Mouse (Mus musculus) kidney, embryonic 15.5 days (tissue): ENCODE data around the gene Hsd17b6. TPM values are rescaled to one million over a fixed set of nuclear protein-coding genes. Genes with fewer than 3 reads are reported as not detected.
A peak's percentile ranks its signal among the peaks of the same experiment; 100 is the strongest.

Experiments used
- ATAC-seq: fragments of 200-750 bp; cut with Nextera tagmentation; replicated peaks from 2 replicates; pipeline ENCODE4 v1.8.0; 2017; ENCODE audit warnings: moderate TSS enrichment; ENCODE audit not compliant: low FRiP score
- H3K27ac ChIP-seq: fragments of 300-500 bp; sonication (generic); 2 replicates; pipeline ENCODE4 v1.5.1; 2015; ENCODE audit warnings: mild to moderate bottlenecking, inconsistent platforms
- H3K27me3 ChIP-seq: fragments of 300-500 bp; sonication (generic); 2 replicates; pipeline ENCODE4 v1.6.1; 2015; ENCODE audit warnings: inconsistent platforms
- H3K36me3 ChIP-seq: fragments of 300-500 bp; sonication (generic); 2 replicates; pipeline ENCODE4 v1.6.1; 2015; ENCODE audit warnings: inconsistent platforms
- H3K4me1 ChIP-seq: fragments of 300-500 bp; sonication (generic); 2 replicates; pipeline ENCODE4 v1.6.1; 2015; ENCODE audit warnings: inconsistent platforms
- H3K4me2 ChIP-seq: fragments of 300-500 bp; sonication (generic); 2 replicates; pipeline ENCODE4 v1.6.1; 2015; ENCODE audit warnings: moderate library complexity, mild to moderate bottlenecking, inconsistent platforms
- H3K4me3 ChIP-seq: fragments of 300-500 bp; sonication (generic); replicated peaks from 2 replicates; pipeline ENCODE4 v1.5.1; 2015; ENCODE audit warnings: mild to moderate bottlenecking, inconsistent platforms
- H3K9ac ChIP-seq: fragments of 300-500 bp; sonication (generic); 2 replicates; pipeline ENCODE4 v1.6.1; 2015; ENCODE audit warnings: mild to moderate bottlenecking, inconsistent platforms
- H3K9me3 ChIP-seq: fragments of 300-500 bp; sonication (generic); replicated peaks from 2 replicates; pipeline ENCODE4 v1.6.1; 2016; ENCODE audit warnings: inconsistent platforms
- WGBS: fragments of 180-500 bp; shearing (Covaris S2); methylation state at CpG from one replicate; pipeline ENCODE4 v1.1.7; 2015; ENCODE audit warnings: mixed read lengths; 5-methylcytosine and 5-hydroxymethylcytosine counted together
- polyA plus RNA-seq: library from polyadenylated mRNA; unstranded; fragments of >200 nt; fragmentation: Nextera tagmentation; extraction: Ambion mirVana; gene quantifications from 2 replicates; pipeline ENCODE4 v1.2.1, GENCODE M21; 2015

The Hsd17b6 gene
- polyA plus RNA-seq, 1 experiment from 2014 or later: not detected

- Histone ChIP-seq H3K27me3 (no peaks in the 10 kb centered on the region), H3K4me2 (no peak overlapping the region), H3K36me3 (no peaks in the 10 kb centered on the region), H3K9ac (no peak overlapping the region), H3K4me1 (no peaks in the 10 kb centered on the region), H3K9me3 (no peaks in the 10 kb centered on the region), H3K27ac (no peak overlapping the region), H3K4me3 (no peak overlapping the region)
- 85% methylated on average over 3 of the region's 3 CpGs for WGBS
- no peak for ATAC-seq
Measured at GRCm38 (mm10) chr10:128003281-128003801, 4.1 kb downstream of the Hsd17b6 start.

- Histone ChIP-seq H3K36me3 (no peaks in the 10 kb centered on the region), H3K4me1 (no peaks in the 10 kb centered on the region), H3K27ac (no peak overlapping the region), H3K9me3 (no peaks in the 10 kb centered on the region), H3K4me2 (no peak overlapping the region), H3K27me3 (no peaks in the 10 kb centered on the region), H3K4me3 (no peak overlapping the region), H3K9ac (no peak overlapping the region)
- ATAC-seq: no peak
- WGBS: 100% methylated on average over 1 of the region's 1 CpGs
Measured at GRCm38 (mm10) chr10:127998260-127998659, 9.2 kb downstream of the Hsd17b6 start.

GRCm38 (mm10) chr10:127996690-127997089, 10.7 kb downstream of the Hsd17b6 start:
- H3K27me3 ChIP-seq: no peaks in the 10 kb centered on the region
- H3K27ac ChIP-seq: no peak overlapping the region
- no peak overlapping the region for H3K4me2 ChIP-seq
- 89% methylated on average over 3 of the region's 3 CpGs for WGBS
- H3K9me3 ChIP-seq: no peaks in the 10 kb centered on the region
- H3K4me1 ChIP-seq: no peaks in the 10 kb centered on the region
- H3K9ac ChIP-seq: no peak overlapping the region
- H3K36me3 ChIP-seq: no peaks in the 10 kb centered on the region
- ATAC-seq: no peak
- no peak overlapping the region for H3K4me3 ChIP-seq

- 66% methylated on average over 8 of the region's 8 CpGs for WGBS
- no peaks in the 10 kb centered on the region for H3K27me3 ChIP-seq
- H3K36me3 ChIP-seq: no peaks in the 10 kb centered on the region
- H3K4me2 ChIP-seq: no peak overlapping the region
- no peaks in the 10 kb centered on the region for H3K4me1 ChIP-seq
- H3K9ac ChIP-seq: no peak overlapping the region
- no peaks in the 10 kb centered on the region for H3K9me3 ChIP-seq
- no peak for ATAC-seq
- H3K4me3 ChIP-seq: no peak overlapping the region
- H3K27ac ChIP-seq: no peak overlapping the region
Measured at GRCm38 (mm10) chr10:127985601-127986000, 21.8 kb downstream of the Hsd17b6 start.

GRCm38 (mm10) chr10:127984650-127985049, 22.8 kb downstream of the Hsd17b6 start:
- Histone ChIP-seq H3K36me3 (no peaks in the 10 kb centered on the region), H3K4me2 (no peak overlapping the region), H3K27ac (no peak overlapping the region), H3K9me3 (no peaks in the 10 kb centered on the region), H3K9ac (no peak overlapping the region), H3K4me3 (no peak overlapping the region), H3K27me3 (no peaks in the 10 kb centered on the region), H3K4me1 (no peaks in the 10 kb centered on the region)
- 77% methylated on average over 5 of the region's 5 CpGs for WGBS
- ATAC-seq: no peak

GRCm38 (mm10) chr10:127975503-127975902, 31.9 kb downstream of the Hsd17b6 start:
- H3K9ac ChIP-seq: no peak overlapping the region
- no peak overlapping the region for H3K4me3 ChIP-seq
- no peak for ATAC-seq
- peaks cover 6% of the 10 kb centered on the region; the same call in 1 of the 2 replicates for H3K4me1 ChIP-seq
- no peak overlapping the region for H3K27ac ChIP-seq
- no peaks in the 10 kb centered on the region for H3K27me3 ChIP-seq
- no peaks in the 10 kb centered on the region for H3K9me3 ChIP-seq
- no peak overlapping the region for H3K4me2 ChIP-seq
- H3K36me3 ChIP-seq: no peaks in the 10 kb centered on the region
- 25% methylated on average over 1 of the region's 1 CpGs for WGBS

GRCm38 (mm10) chr10:127974062-127974461, 33.3 kb downstream of the Hsd17b6 start:
- WGBS: 73% methylated on average over 3 of the region's 3 CpGs
- Histone ChIP-seq H3K4me2 (no peak overlapping the region), H3K27ac (no peak overlapping the region), H3K36me3 (no peaks in the 10 kb centered on the region), H3K4me1 (peaks cover 13% of the 10 kb centered on the region), H3K9ac (no peak overlapping the region), H3K27me3 (no peaks in the 10 kb centered on the region), H3K4me3 (no peak overlapping the region), H3K9me3 (no peaks in the 10 kb centered on the region)
- ATAC-seq: no peak

- no peaks in the 10 kb centered on the region for H3K27me3 ChIP-seq
- H3K9ac ChIP-seq: no peak overlapping the region
- 66% methylated on average over 3 of the region's 3 CpGs for WGBS
- H3K9me3 ChIP-seq: no peaks in the 10 kb centered on the region
- peaks cover 13% of the 10 kb centered on the region for H3K4me1 ChIP-seq
- no peak for ATAC-seq
- H3K4me3 ChIP-seq: no peak overlapping the region
- H3K4me2 ChIP-seq: no peak overlapping the region
- H3K27ac ChIP-seq: no peak overlapping the region
- no peaks in the 10 kb centered on the region for H3K36me3 ChIP-seq
Measured at GRCm38 (mm10) chr10:127971135-127971534, 36.3 kb downstream of the Hsd17b6 start.

- WGBS: 44% methylated on average over 3 of the region's 3 CpGs
- Histone ChIP-seq H3K9me3 (no peaks in the 10 kb centered on the region), H3K9ac (no peak overlapping the region), H3K36me3 (no peaks in the 10 kb centered on the region), H3K4me1 (peaks cover 11% of the 10 kb centered on the region), H3K27me3 (no peaks in the 10 kb centered on the region), H3K4me3 (no peak overlapping the region), H3K27ac (peak overlapping the region; percentile 37; the same call in 1 of the 2 replicates), H3K4me2 (no peak overlapping the region)
- ATAC-seq: no peak
Measured at GRCm38 (mm10) chr10:127970359-127970831, 37.0 kb downstream of the Hsd17b6 start.

- no peaks in the 10 kb centered on the region for H3K36me3 ChIP-seq
- WGBS: 53% methylated on average over 4 of the region's 4 CpGs
- H3K27me3 ChIP-seq: no peaks in the 10 kb centered on the region
- no peak for ATAC-seq
- H3K4me1 ChIP-seq: peaks cover 8% of the 10 kb centered on the region
- no peak overlapping the region for H3K4me3 ChIP-seq
- no peaks in the 10 kb centered on the region for H3K9me3 ChIP-seq
- 0 out of 2 replicates have a peak overlapping the region, but pooled peaks have one; percentile 37 for H3K27ac ChIP-seq
- H3K9ac ChIP-seq: no peak overlapping the region
- H3K4me2 ChIP-seq: no peak overlapping the region
Measured at GRCm38 (mm10) chr10:127969820-127970219, 37.6 kb downstream of the Hsd17b6 start.

GRCm38 (mm10) chr10:127966506-127966905, 40.9 kb downstream of the Hsd17b6 start:
- 90% methylated on average over 6 of the region's 6 CpGs for WGBS
- no peak overlapping the region for H3K27ac ChIP-seq
- H3K27me3 ChIP-seq: no peaks in the 10 kb centered on the region
- no peak overlapping the region for H3K9ac ChIP-seq
- H3K36me3 ChIP-seq: no peaks in the 10 kb centered on the region
- no peaks in the 10 kb centered on the region for H3K9me3 ChIP-seq
- H3K4me3 ChIP-seq: no peak overlapping the region
- H3K4me2 ChIP-seq: no peak overlapping the region
- peaks cover 8% of the 10 kb centered on the region for H3K4me1 ChIP-seq
- ATAC-seq: no peak

GRCm38 (mm10) chr10:127964004-127964403, 43.4 kb downstream of the Hsd17b6 start:
- Histone ChIP-seq H3K4me2 (no peak overlapping the region), H3K9me3 (no peaks in the 10 kb centered on the region), H3K27me3 (no peaks in the 10 kb centered on the region), H3K36me3 (no peaks in the 10 kb centered on the region), H3K4me1 (no peaks in the 10 kb centered on the region), H3K27ac (no peak overlapping the region), H3K4me3 (no peak overlapping the region), H3K9ac (no peak overlapping the region)
- no peak for ATAC-seq
- 58% methylated on average over 3 of the region's 3 CpGs for WGBS

- no peak overlapping the region for H3K9ac ChIP-seq
- 69% methylated on average over 3 of the region's 3 CpGs for WGBS
- H3K9me3 ChIP-seq: no peaks in the 10 kb centered on the region
- H3K4me2 ChIP-seq: no peak overlapping the region
- ATAC-seq: no peak
- H3K27me3 ChIP-seq: no peaks in the 10 kb centered on the region
- H3K4me3 ChIP-seq: no peak overlapping the region
- H3K36me3 ChIP-seq: no peaks in the 10 kb centered on the region
- H3K27ac ChIP-seq: no peak overlapping the region
- no peaks in the 10 kb centered on the region for H3K4me1 ChIP-seq
Measured at GRCm38 (mm10) chr10:127962451-127962850, 45.0 kb downstream of the Hsd17b6 start.
